Mouse (Mus musculus) stomach, embryonic 14.5 days (tissue): ENCODE results near the gene Cela2a. TPM values are rescaled to one million over a fixed set of nuclear protein-coding genes. Genes with fewer than 3 reads are reported as not detected.

Source experiments
- ATAC-seq: fragments of 200-750 bp; cut with Nextera tagmentation; 2 replicates; pipeline ENCODE4 v1.8.0; 2017; ENCODE audit warnings: low read depth, moderate TSS enrichment; ENCODE audit not compliant: insufficient number of reproducible peaks, insufficient read depth, low FRiP score
- H3K27ac ChIP-seq: fragments of 300-500 bp; sonication (generic); 2 replicates; pipeline ENCODE4 v1.5.1; 2014; ENCODE audit warnings: mild to moderate bottlenecking, low read length, moderate library complexity, mixed read lengths
- H3K27me3 ChIP-seq: fragments of 300-500 bp; sonication (generic); 2 replicates; pipeline ENCODE4 v1.6.1; 2014; ENCODE audit warnings: low read length, control low read depth, mixed read lengths; ENCODE audit not compliant: control insufficient read depth, insufficient read depth
- H3K36me3 ChIP-seq: fragments of 300-500 bp; sonication (generic); 2 replicates; pipeline ENCODE4 v1.6.1; 2014; ENCODE audit warnings: mild to moderate bottlenecking, control low read depth, low read length, moderate library complexity, mixed read lengths; ENCODE audit not compliant: control insufficient read depth, insufficient read depth
- H3K4me1 ChIP-seq: fragments of 300-500 bp; sonication (generic); 2 replicates; pipeline ENCODE4 v1.6.1; 2014; ENCODE audit warnings: low read length, control low read depth, mixed read lengths; ENCODE audit not compliant: control insufficient read depth, insufficient read depth
- H3K4me2 ChIP-seq: fragments of 300-500 bp; sonication (generic); replicated peaks from 2 replicates; pipeline ENCODE4 v1.6.1; 2014; ENCODE audit warnings: low read depth, low read length, control low read depth
- H3K4me3 ChIP-seq: fragments of 300-500 bp; sonication (generic); 2 replicates; pipeline ENCODE4 v1.5.1; 2014; ENCODE audit warnings: low read depth, low read length, control low read depth
- H3K9ac ChIP-seq: fragments of 300-500 bp; sonication (generic); replicated peaks from 2 replicates; pipeline ENCODE4 v1.6.1; 2014; ENCODE audit warnings: low read depth, mild to moderate bottlenecking, control low read depth, low read length, moderate library complexity, mixed read lengths
- H3K9me3 ChIP-seq: fragments of 300-500 bp; sonication (generic); 2 replicates; pipeline ENCODE4 v1.6.1; 2016; ENCODE audit warnings: low read depth, low read length, control low read depth; ENCODE audit not compliant: control insufficient read depth
- WGBS: fragments of 180-500 bp; shearing (Covaris S2); extraction: QIAGEN DNeasy Blood & Tissue Kit; methylation state at CpG from one replicate; pipeline ENCODE4 v1.1.7; 2014; 5-methylcytosine and 5-hydroxymethylcytosine counted together
- polyA plus RNA-seq: library from polyadenylated mRNA; unstranded; fragments of >200 nt; fragmentation: Nextera tagmentation; extraction: Ambion mirVana; gene quantifications from 2 replicates; pipeline ENCODE4 v1.2.1, GENCODE M21; 2014

Cela2a gene
- polyA plus RNA-seq, 1 experiment from 2014 or later: not detected

DNA sequence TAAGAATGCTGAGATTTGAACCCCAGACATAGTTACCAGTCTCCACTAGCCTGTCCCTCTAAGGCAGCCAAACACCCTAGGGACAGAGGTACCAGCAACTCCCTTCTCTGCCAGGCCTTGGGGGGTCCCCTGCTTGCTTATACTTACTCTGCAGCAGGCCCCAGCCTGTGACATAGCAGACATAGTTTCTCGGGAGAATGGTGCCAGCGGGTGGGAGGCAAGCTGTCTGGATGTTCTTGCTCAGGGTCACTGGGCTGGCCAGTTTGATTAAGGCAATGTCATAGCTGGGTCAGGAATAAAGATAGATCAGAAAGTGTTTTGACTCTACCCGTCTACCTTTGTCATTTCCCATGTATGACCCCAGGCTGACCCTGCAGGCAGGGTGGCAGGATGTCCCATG, 4.8 kb downstream of the Cela2a start:
- H3K36me3 ChIP-seq: no peaks in the 10 kb centered on the region
- no peaks in the 10 kb centered on the region for H3K9me3 ChIP-seq
- H3K27ac ChIP-seq: no peak overlapping the region
- no peak for ATAC-seq
- no peak overlapping the region for H3K4me2 ChIP-seq
- H3K4me3 ChIP-seq: no peak overlapping the region
- H3K9ac ChIP-seq: no peak overlapping the region
- WGBS: 51% methylated on average over 3 of the region's 3 CpGs
- H3K27me3 ChIP-seq: no peaks in the 10 kb centered on the region
- 0 out of 2 replicates have a peak, but pooled peaks cover 2% of the 10 kb centered on the region for H3K4me1 ChIP-seq

DNA sequence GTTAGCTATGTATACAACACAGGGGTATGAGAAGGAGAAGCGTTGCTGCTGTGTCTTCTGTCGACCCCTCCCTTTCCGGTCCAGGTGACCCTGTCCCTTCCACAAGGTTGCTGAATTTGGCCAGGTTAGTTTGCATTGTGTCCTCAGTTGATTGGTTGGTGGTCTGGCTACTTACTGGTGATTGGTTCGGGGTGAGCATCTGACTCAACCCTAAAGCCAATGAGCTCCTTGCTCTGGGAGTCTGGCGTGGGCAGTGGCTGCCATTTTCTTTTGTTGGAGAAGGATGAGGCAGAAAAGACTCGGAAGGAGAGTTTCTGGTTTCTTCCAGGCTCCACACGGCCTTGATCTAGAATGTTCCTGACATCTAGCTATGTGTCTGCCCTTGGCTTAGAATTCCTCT, 6.6 kb downstream of the Cela2a start:
- H3K9me3 ChIP-seq: no peaks in the 10 kb centered on the region
- 89% methylated on average over 7 of the region's 7 CpGs for WGBS
- H3K27me3 ChIP-seq: no peaks in the 10 kb centered on the region
- no peak overlapping the region for H3K27ac ChIP-seq
- no peak for ATAC-seq
- 0 out of 2 replicates have a peak, but pooled peaks cover 2% of the 10 kb centered on the region for H3K4me1 ChIP-seq
- no peak overlapping the region for H3K9ac ChIP-seq
- no peak overlapping the region for H3K4me3 ChIP-seq
- H3K36me3 ChIP-seq: no peaks in the 10 kb centered on the region
- H3K4me2 ChIP-seq: no peak overlapping the region

DNA sequence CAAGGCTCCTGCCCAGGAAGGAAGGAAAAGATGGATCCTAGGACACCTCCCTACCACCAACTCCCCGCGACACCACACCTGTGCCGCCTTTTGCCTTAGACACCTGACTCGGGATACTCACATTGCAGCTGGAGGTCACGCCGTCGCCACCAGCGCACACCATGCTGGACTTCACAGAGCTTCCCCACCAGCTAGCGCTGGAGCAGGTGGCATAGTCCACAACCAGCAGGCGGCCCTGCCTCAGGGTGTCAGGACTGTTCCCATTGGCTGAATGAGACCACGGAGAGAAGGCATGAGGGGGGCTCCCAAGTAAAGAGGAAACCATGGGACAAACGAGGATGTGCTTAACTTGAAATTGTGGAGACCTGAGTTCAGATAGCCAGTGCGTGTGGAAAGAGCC, 7.1 kb downstream of the Cela2a start:
- ATAC-seq: no peak
- Histone ChIP-seq H3K27me3 (no peaks in the 10 kb centered on the region), H3K27ac (no peak overlapping the region), H3K4me2 (no peak overlapping the region), H3K4me1 (0 out of 2 replicates have a peak, but pooled peaks cover 2% of the 10 kb centered on the region), H3K36me3 (peaks cover 4% of the 10 kb centered on the region; the same call in 1 of the 2 replicates), H3K9me3 (no peaks in the 10 kb centered on the region), H3K9ac (no peak overlapping the region), H3K4me3 (no peak overlapping the region)
- 83% methylated on average over 13 of the region's 13 CpGs for WGBS

DNA sequence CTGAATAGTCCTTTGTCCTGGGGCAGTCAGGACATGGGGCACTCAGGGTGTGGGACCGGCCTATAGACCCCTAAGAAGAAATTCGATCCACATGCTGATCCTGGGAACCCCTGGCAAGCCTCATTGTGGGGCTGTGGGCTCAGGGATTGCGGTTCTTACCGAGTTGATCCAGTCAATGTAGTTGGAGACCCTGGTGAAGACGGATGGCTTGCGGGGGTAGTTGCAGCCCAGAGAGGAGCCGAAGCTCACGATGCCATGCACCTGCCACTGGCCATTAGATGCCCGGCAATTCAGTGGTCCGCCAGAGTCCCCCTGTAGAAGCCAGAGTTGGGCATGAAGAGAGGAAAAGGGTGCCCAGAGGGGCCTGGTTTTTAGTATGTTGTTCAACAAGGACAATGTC, 8.3 kb downstream of the Cela2a start:
- WGBS: 78% methylated on average over 10 of the region's 10 CpGs
- Histone ChIP-seq H3K4me3 (no peak overlapping the region), H3K27ac (no peak overlapping the region), H3K36me3 (peaks cover 14% of the 10 kb centered on the region; the same call in 1 of the 2 replicates), H3K9me3 (no peaks in the 10 kb centered on the region), H3K4me1 (0 out of 2 replicates have a peak, but pooled peaks cover 2% of the 10 kb centered on the region), H3K9ac (no peak overlapping the region), H3K4me2 (no peak overlapping the region), H3K27me3 (no peaks in the 10 kb centered on the region)
- ATAC-seq: no peak

DNA sequence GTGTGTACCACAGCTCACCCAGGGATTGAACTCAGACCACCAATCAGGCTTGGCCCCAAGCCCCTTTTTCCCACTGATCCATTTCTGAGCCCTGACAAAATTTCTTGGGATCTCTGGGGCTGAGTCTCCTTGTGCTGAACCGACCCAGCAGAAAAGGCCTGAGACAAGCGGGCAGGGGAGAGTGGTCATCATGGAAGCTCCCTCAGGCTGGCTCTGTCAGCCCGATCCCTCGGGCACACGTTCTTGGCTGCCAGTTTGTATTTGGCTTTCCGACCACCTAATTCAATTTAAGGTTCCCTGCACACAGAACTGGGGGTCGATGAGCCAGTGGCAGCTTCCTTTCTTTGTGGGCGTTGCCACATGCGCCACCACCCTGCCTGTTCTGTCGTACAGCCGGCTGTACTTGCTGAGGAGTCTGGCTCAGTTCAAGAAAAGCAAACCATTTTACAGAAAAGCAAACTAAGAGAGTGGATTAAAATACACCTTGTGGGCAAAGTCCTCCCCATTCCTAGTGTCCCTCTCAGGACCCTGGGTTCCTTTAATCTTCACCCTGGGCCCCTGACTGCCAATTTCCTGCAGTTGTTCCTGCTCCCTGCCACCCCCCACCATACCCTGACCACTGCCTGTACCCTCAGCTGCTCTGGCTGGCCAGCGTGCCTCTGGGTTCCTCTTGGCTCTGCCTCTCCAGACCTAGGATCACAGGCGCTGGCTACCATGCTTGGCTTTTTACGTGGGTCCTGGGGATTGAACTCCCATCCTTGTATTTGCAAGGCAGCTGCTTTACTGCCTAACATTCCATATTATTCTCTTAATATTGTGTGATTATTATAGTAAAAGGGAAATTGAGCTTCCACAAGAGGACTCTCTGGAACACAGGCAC, 8.9 kb downstream of the Cela2a start:
- Histone ChIP-seq H3K9me3 (no peaks in the 10 kb centered on the region), H3K27ac (no peak overlapping the region), H3K4me1 (0 out of 2 replicates have a peak, but pooled peaks cover 2% of the 10 kb centered on the region), H3K4me2 (no peak overlapping the region), H3K4me3 (no peak overlapping the region), H3K27me3 (no peaks in the 10 kb centered on the region), H3K36me3 (peaks cover 21% of the 10 kb centered on the region; the same call in 1 of the 2 replicates), H3K9ac (no peak overlapping the region)
- ATAC-seq: no peak
- WGBS: 74% methylated on average over 14 of the region's 14 CpGs

DNA sequence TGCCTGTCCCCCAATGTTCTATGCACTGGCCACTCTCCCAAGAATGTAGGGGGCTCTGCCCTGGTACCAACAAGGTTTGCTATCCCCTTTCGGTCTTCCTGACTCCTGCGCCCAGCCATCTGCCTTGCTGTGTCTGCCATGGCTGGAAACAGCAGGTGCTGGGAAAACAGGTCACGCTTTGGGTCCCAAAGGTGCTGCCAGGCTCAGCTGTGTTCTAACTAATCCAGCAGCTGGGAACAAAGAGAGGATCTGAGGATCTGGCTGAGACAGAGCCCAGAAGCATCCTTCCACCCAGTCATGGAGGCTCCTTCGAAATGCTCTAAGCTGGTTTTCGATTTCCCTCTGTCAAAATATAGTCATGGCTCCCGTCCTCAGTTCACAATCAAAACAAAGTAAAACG, 9.7 kb downstream of the Cela2a start:
- H3K4me2 ChIP-seq: no peak overlapping the region
- H3K27ac ChIP-seq: no peak overlapping the region
- H3K9me3 ChIP-seq: no peaks in the 10 kb centered on the region
- 87% methylated on average over 7 of the region's 7 CpGs for WGBS
- H3K4me3 ChIP-seq: no peak overlapping the region
- H3K4me1 ChIP-seq: 0 out of 2 replicates have a peak, but pooled peaks cover 2% of the 10 kb centered on the region
- ATAC-seq: no peak
- no peak overlapping the region for H3K9ac ChIP-seq
- no peaks in the 10 kb centered on the region for H3K27me3 ChIP-seq
- H3K36me3 ChIP-seq: peaks cover 27% of the 10 kb centered on the region

DNA sequence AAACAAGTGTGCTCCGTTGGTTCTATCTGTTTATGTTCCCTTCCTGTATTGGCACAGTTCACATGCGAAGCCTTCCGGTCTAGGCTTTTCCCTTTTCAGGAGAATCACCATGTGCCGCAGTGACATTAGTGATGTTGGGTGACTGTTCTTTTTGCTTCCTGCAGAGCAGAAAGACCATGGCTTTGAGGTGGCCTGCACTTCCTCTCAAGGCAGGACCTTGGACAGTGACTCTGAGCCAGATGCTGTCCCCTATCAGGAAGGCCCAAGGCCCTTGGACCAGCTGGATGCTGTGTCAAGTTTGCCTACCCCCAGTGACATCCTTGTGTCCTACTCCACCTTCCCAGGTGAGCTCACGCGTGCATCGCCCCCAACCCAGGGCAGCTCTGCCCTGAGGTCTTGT, 14.6 kb downstream of the Cela2a start:
- Histone ChIP-seq H3K27ac (no peak overlapping the region), H3K9ac (no peak overlapping the region), H3K9me3 (no peaks in the 10 kb centered on the region), H3K27me3 (no peaks in the 10 kb centered on the region), H3K36me3 (peaks cover 59% of the 10 kb centered on the region), H3K4me2 (no peak overlapping the region), H3K4me1 (no peaks in the 10 kb centered on the region), H3K4me3 (no peak overlapping the region)
- 92% methylated on average over 7 of the region's 7 CpGs for WGBS
- no peak for ATAC-seq

DNA sequence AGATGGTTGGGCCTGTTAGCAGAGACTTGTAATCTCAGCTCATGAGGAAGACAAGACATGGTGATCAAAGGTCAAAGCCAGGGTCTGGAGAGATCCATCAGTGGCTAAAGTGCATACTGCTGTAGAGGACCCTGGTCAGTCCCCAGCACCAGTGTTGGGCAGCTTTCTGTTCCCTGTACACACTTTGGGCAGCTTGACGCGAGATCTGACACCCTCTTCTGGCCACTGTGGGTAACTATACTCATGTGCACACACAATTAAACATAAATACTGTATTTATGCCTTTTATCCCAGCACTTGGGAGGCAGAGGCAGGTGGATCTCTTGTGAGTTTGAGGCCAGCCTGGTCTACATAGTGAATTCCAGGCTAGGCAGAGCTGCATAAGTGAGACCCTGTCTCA, 15.0 kb downstream of the Cela2a start:
- ATAC-seq: no peak
- Histone ChIP-seq H3K9ac (no peak overlapping the region), H3K36me3 (peaks cover 61% of the 10 kb centered on the region), H3K4me2 (no peak overlapping the region), H3K4me1 (no peaks in the 10 kb centered on the region), H3K4me3 (no peak overlapping the region), H3K27ac (no peak overlapping the region), H3K27me3 (no peaks in the 10 kb centered on the region), H3K9me3 (no peaks in the 10 kb centered on the region)
- WGBS: 97% methylated on average over 2 of the region's 2 CpGs
